Mouse (Mus musculus) lung, adult 2 months (tissue): ENCODE results near the gene Golim4.

Experiments used
- CTCF ChIP-seq: fragments of 200-500 bp; IDR thresholded peaks from 2 replicates; pipeline ENCODE4 v1.5.1; 2011; ENCODE audit warnings: mild to moderate bottlenecking, low read length, control low read depth; ENCODE audit not compliant: insufficient read depth
- POLR2A ChIP-seq: fragments of 200-500 bp; IDR thresholded peaks from 2 replicates; pipeline ENCODE4 v1.6.1; 2011; ENCODE audit warnings: low read depth, mild to moderate bottlenecking, control low read depth, low read length, borderline replicate concordance; ENCODE audit errors: extremely low read depth

- no peak for TF ChIP-seq CTCF
- TF ChIP-seq POLR2A, result no peak
Observed at GRCm38 (mm10) chr3:75952328-75953060, 4.3 kb downstream of the Golim4 start.
